Mouse (Mus musculus) c-Kit-positive CD71-positive TER-119-positive erythroid progenitor cells, embryonic 14.5 days (primary cell): Measurements from ENCODE around the gene Hoxb3.
A peak's percentile ranks its signal among the peaks of the same experiment; 100 is the strongest.

ENCODE experiments used
- DNase-seq: peaks from one replicate; pipeline ENCODE4 v3.0.0-alpha.2; 2013; ENCODE audit warnings: low spot score

Hoxb3 gene

GRCm38 (mm10) chr11:96288455-96289221 is 34.5 kb upstream of the Hoxb3 start:
- no peak for DNase-seq

- no peak for DNase-seq
Observed at GRCm38 (mm10) chr11:96289293-96289692, 33.8 kb upstream of the Hoxb3 start.

GRCm38 (mm10) chr11:96289837-96290236 is 33.3 kb upstream of the Hoxb3 start:
- DNase-seq = no peak

- no peak for DNase-seq
Observed at GRCm38 (mm10) chr11:96290705-96291355, 32.3 kb upstream of the Hoxb3 start.

GRCm38 (mm10) chr11:96291681-96292564 is 31.2 kb upstream of the Hoxb3 start, which contains the start of gene Hoxb6:
Gene Hoxb6 (plus strand): TSS chr11:96292476.
- no peak for DNase-seq

GRCm38 (mm10) chr11:96292565-96293301 is 30.4 kb upstream of the Hoxb3 start:
- no peak for DNase-seq

- DNase-seq = no peak
Observed at GRCm38 (mm10) chr11:96293302-96293921, 29.7 kb upstream of the Hoxb3 start.

- peak; percentile 23 for DNase-seq
Observed at GRCm38 (mm10) chr11:96294245-96295091, 28.7 kb upstream of the Hoxb3 start.

GRCm38 (mm10) chr11:96295092-96295835 is 27.9 kb upstream of the Hoxb3 start:
- DNase-seq = no peak

- DNase-seq = no peak
Observed at GRCm38 (mm10) chr11:96296997-96297396, 26.1 kb upstream of the Hoxb3 start.

- no peak for DNase-seq
Observed at GRCm38 (mm10) chr11:96297428-96297827, 25.7 kb upstream of the Hoxb3 start.

GRCm38 (mm10) chr11:96297968-96298635 is 25.0 kb upstream of the Hoxb3 start:
- no peak for DNase-seq

GRCm38 (mm10) chr11:96298895-96299667 is 24.0 kb upstream of the Hoxb3 start:
- no peak for DNase-seq

GRCm38 (mm10) chr11:96299781-96300180 is 23.3 kb upstream of the Hoxb3 start:
- no peak for DNase-seq

- DNase-seq = no peak
Observed at GRCm38 (mm10) chr11:96300354-96301063, 22.6 kb upstream of the Hoxb3 start.

- DNase-seq = no peak
Observed at GRCm38 (mm10) chr11:96301064-96301431, 22.1 kb upstream of the Hoxb3 start.

- DNase-seq = no peak
Observed at GRCm38 (mm10) chr11:96301837-96302236, 21.3 kb upstream of the Hoxb3 start.
